Mouse (Mus musculus) cerebellum, postnatal 4 days (tissue): Measurements from ENCODE around the gene Tnfaip8l2.

ENCODE experiments used
- DNase-seq, 2 experiments: peaks; one replicate each; pipeline ENCODE4 v3.0.0; 2022; ENCODE audit warnings: low spot score in 2 of 2, mixed read lengths in 1 of 2

Gene Tnfaip8l2

GRCm38 (mm10) chr3:95141952-95142616 lies at the start of gene Tnfaip8l2:
Gene Tnfaip8l2 (minus strand): TSS chr3:95142360.
- DNase-seq = no peak

GRCm38 (mm10) chr3:95186888-95187287 lies 44.7 kb upstream of the Tnfaip8l2 start:
- DNase-seq = no peak

GRCm38 (mm10) chr3:95186100-95186499 lies 43.9 kb upstream of the Tnfaip8l2 start:
- no peak for DNase-seq

- DNase-seq = no peak
Measured at GRCm38 (mm10) chr3:95184796-95185577, 42.8 kb upstream of the Tnfaip8l2 start.

- no peak for DNase-seq
Measured at GRCm38 (mm10) chr3:95181841-95182240, 39.7 kb upstream of the Tnfaip8l2 start.

- DNase-seq = no peak
Measured at GRCm38 (mm10) chr3:95179890-95180289, 37.7 kb upstream of the Tnfaip8l2 start.

- DNase-seq = no peak
Measured at GRCm38 (mm10) chr3:95178948-95179347, 36.8 kb upstream of the Tnfaip8l2 start.

GRCm38 (mm10) chr3:95177583-95177982 lies 35.4 kb upstream of the Tnfaip8l2 start:
- no peak for DNase-seq

- DNase-seq = no peak
Measured at GRCm38 (mm10) chr3:95176500-95176899, 34.3 kb upstream of the Tnfaip8l2 start.

- peak; percentile 79 to 93 for DNase-seq
Measured at GRCm38 (mm10) chr3:95174011-95174592, 31.9 kb upstream of the Tnfaip8l2 start.

- DNase-seq = peak in 1 of 2 experiments; percentile 36
Measured at GRCm38 (mm10) chr3:95173256-95173949, 31.2 kb upstream of the Tnfaip8l2 start.

GRCm38 (mm10) chr3:95172526-95173255 lies 30.5 kb upstream of the Tnfaip8l2 start:
- DNase-seq = peak in 1 of 2 experiments; percentile 19

GRCm38 (mm10) chr3:95171105-95171504 lies 28.9 kb upstream of the Tnfaip8l2 start:
- DNase-seq = no peak

- DNase-seq = no peak
Measured at GRCm38 (mm10) chr3:95169996-95170395, 27.8 kb upstream of the Tnfaip8l2 start.

- DNase-seq = no peak
Measured at GRCm38 (mm10) chr3:95164840-95165239, 22.7 kb upstream of the Tnfaip8l2 start.

- DNase-seq = no peak
Measured at GRCm38 (mm10) chr3:95164256-95164550, 22.0 kb upstream of the Tnfaip8l2 start.

- DNase-seq = peak in 1 of 2 experiments; percentile 31
Measured at GRCm38 (mm10) chr3:95163419-95164255, 21.5 kb upstream of the Tnfaip8l2 start.

GRCm38 (mm10) chr3:95162345-95162628 lies 20.1 kb upstream of the Tnfaip8l2 start:
- no peak for DNase-seq

- DNase-seq = peak in 1 of 2 experiments; percentile 26
Measured at GRCm38 (mm10) chr3:95161618-95162344, 19.6 kb upstream of the Tnfaip8l2 start.

- peak in 1 of 2 experiments; percentile 46 for DNase-seq
Measured at GRCm38 (mm10) chr3:95161041-95161551, 18.9 kb upstream of the Tnfaip8l2 start.
